Mouse (Mus musculus): ENCODE results near the gene Map3k13. TPM values are rescaled to one million over a fixed set of nuclear protein-coding genes. Genes with fewer than 3 reads are reported as not detected.
"Not testable (repeated sequence)": the region's sequence is repeated elsewhere in the genome, so short reads cannot be mapped to it uniquely, and the experiment has no call there.

Gene Map3k13
- polyA plus RNA-seq, 1 experiment from 2014 or later, result 5.8 TPM

GRCm38 (mm10) chr16:21881582-21882259 lies 87.6 kb downstream of the Map3k13 start:
- ATAC-seq (replicated peaks), result peak; percentile 62
- Histone ChIP-seq H3K9me3 (no peaks in the 10 kb centered on the region), H3K36me3 (no peaks in the 10 kb centered on the region), H3K4me2 (replicated peaks) (peak overlapping the region; percentile 14), H3K9ac (replicated peaks) (0 out of 2 replicates have a peak overlapping the region, but pooled peaks have one; percentile 22), H3K4me1 (peaks cover 19% of the 10 kb centered on the region), H3K27ac (replicated peaks) (peak overlapping the region; percentile 86), H3K4me3 (no peak overlapping the region), H3K27me3 (no peaks in the 10 kb centered on the region)
- WGBS, result 48% methylated on average over 7 of the region's 7 CpGs

GRCm38 (mm10) chr16:21887601-21888000 lies 93.5 kb downstream of the Map3k13 start:
- H3K9me3 ChIP-seq, result no peaks in the 10 kb centered on the region
- WGBS, result 82% methylated on average over 2 of the region's 2 CpGs
- no peak overlapping the region for H3K4me3 ChIP-seq
- H3K27ac ChIP-seq (replicated peaks), result no peak overlapping the region
- no peak for ATAC-seq (replicated peaks)
- H3K4me1 ChIP-seq, result 0 out of 2 replicates have a peak, but pooled peaks cover 2% of the 10 kb centered on the region
- peaks cover 5% of the 10 kb centered on the region; the same call in 1 of the 2 replicates for H3K36me3 ChIP-seq
- no peaks in the 10 kb centered on the region for H3K27me3 ChIP-seq
- no peak overlapping the region for H3K4me2 ChIP-seq (replicated peaks)
- H3K9ac ChIP-seq (replicated peaks), result no peak overlapping the region

GRCm38 (mm10) chr16:21893890-21894289 lies 99.7 kb downstream of the Map3k13 start:
- no peaks in the 10 kb centered on the region for H3K4me1 ChIP-seq
- no peaks in the 10 kb centered on the region for H3K9me3 ChIP-seq
- H3K4me2 ChIP-seq (replicated peaks), result no peak overlapping the region
- no peak overlapping the region for H3K27ac ChIP-seq (replicated peaks)
- H3K36me3 ChIP-seq, result peaks cover 9% of the 10 kb centered on the region
- H3K4me3 ChIP-seq, result no peak overlapping the region
- ATAC-seq (replicated peaks), result no peak
- no peaks in the 10 kb centered on the region for H3K27me3 ChIP-seq
- 91% methylated on average over 6 of the region's 6 CpGs for WGBS
- H3K9ac ChIP-seq (replicated peaks), result no peak overlapping the region

- ATAC-seq (replicated peaks), result no peak
- H3K9ac ChIP-seq (replicated peaks), result no peak overlapping the region
- H3K36me3 ChIP-seq, result peaks cover 20% of the 10 kb centered on the region
- H3K27ac ChIP-seq (replicated peaks), result no peak overlapping the region
- 82% methylated on average over 5 of the region's 5 CpGs for WGBS
- H3K4me1 ChIP-seq, result no peaks in the 10 kb centered on the region
- no peaks in the 10 kb centered on the region for H3K9me3 ChIP-seq
- H3K27me3 ChIP-seq, result no peaks in the 10 kb centered on the region
- no peak overlapping the region for H3K4me3 ChIP-seq
- no peak overlapping the region for H3K4me2 ChIP-seq (replicated peaks)
These were observed 107.1 kb downstream of the Map3k13 start for GRCm38 (mm10) chr16:21901286-21901685.

GRCm38 (mm10) chr16:21904636-21905035 lies 110.5 kb downstream of the Map3k13 start:
- Histone ChIP-seq H3K9me3 (no peaks in the 10 kb centered on the region), H3K4me2 (replicated peaks) (no peak overlapping the region), H3K9ac (replicated peaks) (no peak overlapping the region), H3K27me3 (no peaks in the 10 kb centered on the region), H3K4me3 (no peak overlapping the region), H3K4me1 (no peaks in the 10 kb centered on the region), H3K27ac (replicated peaks) (no peak overlapping the region), H3K36me3 (peaks cover 22% of the 10 kb centered on the region)
- 88% methylated on average over 10 of the region's 10 CpGs for WGBS
- ATAC-seq (replicated peaks), result no peak

- no peak for ATAC-seq (replicated peaks)
- H3K4me1 ChIP-seq, result no peaks in the 10 kb centered on the region
- H3K27ac ChIP-seq (replicated peaks), result no peak overlapping the region
- no peak overlapping the region for H3K4me2 ChIP-seq (replicated peaks)
- peaks cover 27% of the 10 kb centered on the region for H3K36me3 ChIP-seq
- H3K27me3 ChIP-seq, result no peaks in the 10 kb centered on the region
- no peak overlapping the region for H3K4me3 ChIP-seq
- no peak overlapping the region for H3K9ac ChIP-seq (replicated peaks)
- no peaks in the 10 kb centered on the region for H3K9me3 ChIP-seq
- WGBS, result 92% methylated on average over 7 of the region's 7 CpGs
These were observed 111.8 kb downstream of the Map3k13 start for GRCm38 (mm10) chr16:21905996-21906395.

GRCm38 (mm10) chr16:21906902-21907301 lies 112.8 kb downstream of the Map3k13 start:
- no peak overlapping the region for H3K27ac ChIP-seq (replicated peaks)
- H3K36me3 ChIP-seq, result peaks cover 29% of the 10 kb centered on the region
- no peak overlapping the region for H3K9ac ChIP-seq (replicated peaks)
- no peaks in the 10 kb centered on the region for H3K4me1 ChIP-seq
- 92% methylated on average over 6 of the region's 6 CpGs for WGBS
- no peaks in the 10 kb centered on the region for H3K9me3 ChIP-seq
- no peak overlapping the region for H3K4me3 ChIP-seq
- no peak overlapping the region for H3K4me2 ChIP-seq (replicated peaks)
- no peak for ATAC-seq (replicated peaks)
- H3K27me3 ChIP-seq, result no peaks in the 10 kb centered on the region

- not testable (repeated sequence) for ATAC-seq (replicated peaks); H3K27me3 ChIP-seq; H3K9me3 ChIP-seq; H3K9ac ChIP-seq (replicated peaks); H3K4me1 ChIP-seq; H3K4me2 ChIP-seq (replicated peaks); H3K4me3 ChIP-seq; H3K27ac ChIP-seq (replicated peaks)
- WGBS, result 35% methylated on average over 7 of the region's 8 CpGs
- H3K36me3 ChIP-seq, result peaks cover 36% of the 10 kb centered on the region
These were observed 114.8 kb downstream of the Map3k13 start for GRCm38 (mm10) chr16:21908906-21909305.

GRCm38 (mm10) chr16:21913347-21913746 lies 119.2 kb downstream of the Map3k13 start:
- no peak; the same call in 1 of the 2 replicates for ATAC-seq (replicated peaks)
- Histone ChIP-seq H3K36me3 (peaks cover 43% of the 10 kb centered on the region), H3K4me3 (no peak overlapping the region), H3K9ac (replicated peaks) (no peak overlapping the region), H3K9me3 (no peaks in the 10 kb centered on the region), H3K4me1 (no peaks in the 10 kb centered on the region), H3K4me2 (replicated peaks) (no peak overlapping the region), H3K27me3 (no peaks in the 10 kb centered on the region), H3K27ac (replicated peaks) (no peak overlapping the region)
- WGBS, result 86% methylated on average over 6 of the region's 6 CpGs

- Histone ChIP-seq H3K27ac (replicated peaks) (no peak overlapping the region), H3K36me3 (peaks cover 40% of the 10 kb centered on the region), H3K4me3 (no peak overlapping the region), H3K9ac (replicated peaks) (no peak overlapping the region), H3K9me3 (no peaks in the 10 kb centered on the region), H3K4me2 (replicated peaks) (no peak overlapping the region), H3K4me1 (no peaks in the 10 kb centered on the region), H3K27me3 (no peaks in the 10 kb centered on the region)
- no peak for ATAC-seq (replicated peaks)
- WGBS, result 65% methylated on average over 7 of the region's 7 CpGs
These were observed 122.5 kb downstream of the Map3k13 start for GRCm38 (mm10) chr16:21916681-21917080.

GRCm38 (mm10) chr16:21928471-21928870 lies 134.3 kb downstream of the Map3k13 start:
- H3K9me3 ChIP-seq, result no peaks in the 10 kb centered on the region
- H3K4me2 ChIP-seq (replicated peaks), result no peak overlapping the region
- no peak overlapping the region for H3K27ac ChIP-seq (replicated peaks)
- ATAC-seq (replicated peaks), result no peak
- 84% methylated on average over 13 of the region's 13 CpGs for WGBS
- H3K36me3 ChIP-seq, result peaks cover 56% of the 10 kb centered on the region
- H3K4me3 ChIP-seq, result no peak overlapping the region
- H3K4me1 ChIP-seq, result no peaks in the 10 kb centered on the region
- no peak overlapping the region for H3K9ac ChIP-seq (replicated peaks)
- no peaks in the 10 kb centered on the region for H3K27me3 ChIP-seq

- Histone ChIP-seq H3K9me3 (no peaks in the 10 kb centered on the region), H3K36me3 (no peaks in the 10 kb centered on the region), H3K9ac (replicated peaks) (peak within 1 kb of the TSS; percentile 75), H3K27ac (replicated peaks) (peak within 1 kb of the TSS; percentile 67), H3K4me2 (replicated peaks) (peak within 1 kb of the TSS; percentile 84), H3K4me1 (peaks cover 10% of the 10 kb centered on the region), H3K4me3 (peak within 1 kb of the TSS; percentile 77), H3K27me3 (no peaks in the 10 kb centered on the region)
- ATAC-seq (replicated peaks), result peak; percentile 97
- 1% methylated on average over 63 of the region's 63 CpGs for WGBS
These were observed 152.9 kb downstream of the Map3k13 start, which contains the start of gene Tmem41a for GRCm38 (mm10) chr16:21946761-21947715. Tmem41a (minus strand) TSS chr16:21947552.

Data from forebrain, embryonic 15.5 days (tissue).